In genomic region chr3:123131151-123131756, GRCm38 (mm10) we compare ENCODE assay signal across 18 mouse cellular contexts.
"Had no signal": no experiment of that assay in that cellular context is flagged by ENCODE, and none has a peak within 500 bp of the region (broad histone marks: within the 10 kb centered on the region; RNA-seq: fewer than 3 reads in every experiment).

No protein-coding gene starts in this region.

- H3K36me3 ChIP-seq: limb, embryonic 12.5 days; limb, embryonic 15.5 days; midbrain, embryonic 12.5 days; midbrain, embryonic 15.5 days; neural tube, embryonic 13.5 days had no signal

- H3K9me3 ChIP-seq: limb, embryonic 12.5 days; limb, embryonic 15.5 days; midbrain, embryonic 12.5 days; midbrain, embryonic 15.5 days; neural tube, embryonic 13.5 days had no signal

- H3K4me3 ChIP-seq: limb, embryonic 12.5 days; limb, embryonic 15.5 days; midbrain, embryonic 12.5 days; midbrain, embryonic 15.5 days; neural tube, embryonic 13.5 days had no signal

- H3K4me2 ChIP-seq: limb, embryonic 12.5 days; limb, embryonic 15.5 days; liver, embryonic 11.5 days; lung, embryonic 14.5 days; midbrain, embryonic 12.5 days; midbrain, embryonic 15.5 days; neural tube, embryonic 13.5 days had no signal

- DNase-seq: kidney, postnatal 14 days; kidney, postnatal 4 days; left cerebral cortex, postnatal 4 days; liver, postnatal 0 days; lung, embryonic 14.5 days; retina, postnatal 1 day; right cerebral cortex, postnatal 25 days; thymus, adult 18-20 months; thymus, postnatal 36 days had no signal

- H3K9ac ChIP-seq: limb, embryonic 12.5 days; limb, embryonic 15.5 days; liver, embryonic 14.5 days; liver, postnatal 0 days; lung, embryonic 14.5 days; midbrain, embryonic 12.5 days; midbrain, embryonic 15.5 days; neural tube, embryonic 13.5 days had no signal

- H3K27ac ChIP-seq: limb, embryonic 12.5 days; limb, embryonic 15.5 days; liver, embryonic 14.5 days; macrophage; midbrain, embryonic 12.5 days; midbrain, embryonic 15.5 days; neural tube, embryonic 13.5 days had no signal

- ATAC-seq: liver, postnatal 0 days; lung, postnatal 0 days; midbrain, embryonic 15.5 days had no signal

- H3K4me1 ChIP-seq: midbrain, embryonic 12.5 days; midbrain, embryonic 15.5 days; neural tube, embryonic 13.5 days had no signal

- H3K27me3 ChIP-seq: limb, embryonic 12.5 days; limb, embryonic 15.5 days; midbrain, embryonic 12.5 days; midbrain, embryonic 15.5 days; neural tube, embryonic 13.5 days had no signal
